Mouse (Mus musculus) c-Kit-positive CD71-positive TER-119-positive erythroid progenitor cells, embryonic 14.5 days (primary cell): ENCODE results near the gene Acsl1.
"Not testable (repeated sequence)": the region's sequence is repeated elsewhere in the genome, so short reads cannot be mapped to it uniquely, and the experiment has no call there.

ENCODE experiments used
- DNase-seq: peaks from one replicate; pipeline ENCODE4 v3.0.0-alpha.2; 2013; ENCODE audit warnings: low spot score

The Acsl1 gene

GRCm38 (mm10) chr8:46566914-46567529 is 96.2 kb downstream of the Acsl1 start:
- no peak for DNase-seq

- no peak for DNase-seq
Observed at GRCm38 (mm10) chr8:46567946-46568345, 97.1 kb downstream of the Acsl1 start.

DNA sequence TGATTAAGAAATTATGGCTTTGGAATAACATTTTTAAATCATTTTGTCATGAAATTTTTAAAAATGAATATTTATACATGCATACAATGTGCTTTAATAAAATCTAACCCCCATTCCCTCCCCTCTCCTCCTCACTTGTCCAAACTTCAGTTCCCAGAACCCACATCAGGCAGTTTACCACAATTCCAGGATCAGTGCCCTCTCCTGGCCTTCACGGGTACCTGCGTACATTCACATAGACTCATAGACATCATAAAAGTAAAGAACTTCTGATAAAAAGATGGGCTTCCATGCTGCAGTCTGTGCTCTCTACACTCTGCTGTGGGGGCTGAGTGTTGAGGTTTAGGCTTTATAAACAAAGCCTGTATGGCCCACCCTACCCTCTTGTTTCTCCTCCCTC is 98.1 kb downstream of the Acsl1 start:
- no peak for DNase-seq

GRCm38 (mm10) chr8:46569659-46570441 is 99.0 kb downstream of the Acsl1 start:
- DNase-seq = no peak

- DNase-seq = no peak
Observed at GRCm38 (mm10) chr8:46570673-46571072, 99.8 kb downstream of the Acsl1 start.

GRCm38 (mm10) chr8:46573446-46573845 is 102.6 kb downstream of the Acsl1 start:
- no peak for DNase-seq

- DNase-seq = no peak
Observed at GRCm38 (mm10) chr8:46573964-46574363, 103.1 kb downstream of the Acsl1 start.

DNA sequence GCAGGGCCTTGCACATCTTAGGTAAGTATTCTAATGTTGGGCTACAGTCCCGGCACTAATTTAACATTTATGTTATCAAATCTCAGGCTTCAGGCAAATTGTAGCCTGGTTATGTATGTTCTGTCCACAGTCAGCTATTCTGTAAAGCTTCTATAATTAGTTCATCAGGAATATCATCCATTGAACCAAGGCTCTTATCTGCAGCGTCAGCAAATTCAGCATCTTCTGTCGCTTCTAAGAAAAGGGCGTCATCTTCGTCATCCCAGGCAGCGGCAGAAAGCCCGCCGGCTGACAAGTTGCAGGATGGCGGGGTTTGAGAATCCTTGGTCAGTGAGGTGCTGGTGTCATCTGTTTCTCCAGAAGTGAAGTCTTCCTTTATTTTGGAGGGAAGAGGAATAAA is 108.0 kb downstream of the Acsl1 start:
- no peak for DNase-seq

DNA sequence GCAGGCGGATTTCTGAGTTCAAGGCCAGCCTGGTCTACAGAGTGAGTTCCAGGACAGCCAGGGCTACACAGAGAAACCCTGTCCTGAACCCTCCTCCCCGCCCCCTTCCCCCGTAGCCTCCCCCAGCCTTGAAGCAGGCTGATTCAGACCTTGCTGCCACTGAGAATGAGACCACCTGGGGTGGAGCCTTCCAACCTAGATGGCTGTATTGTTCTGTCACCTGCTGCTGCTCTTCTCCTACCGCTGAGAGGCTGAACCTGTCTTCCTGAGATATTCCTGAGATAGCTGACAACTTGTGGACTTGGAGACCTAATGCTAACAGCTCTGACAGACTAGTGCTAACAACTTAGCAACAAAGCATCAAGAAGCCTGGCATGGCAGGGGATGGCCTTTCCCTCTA is 113.5 kb downstream of the Acsl1 start:
- not testable (repeated sequence) for DNase-seq

DNA sequence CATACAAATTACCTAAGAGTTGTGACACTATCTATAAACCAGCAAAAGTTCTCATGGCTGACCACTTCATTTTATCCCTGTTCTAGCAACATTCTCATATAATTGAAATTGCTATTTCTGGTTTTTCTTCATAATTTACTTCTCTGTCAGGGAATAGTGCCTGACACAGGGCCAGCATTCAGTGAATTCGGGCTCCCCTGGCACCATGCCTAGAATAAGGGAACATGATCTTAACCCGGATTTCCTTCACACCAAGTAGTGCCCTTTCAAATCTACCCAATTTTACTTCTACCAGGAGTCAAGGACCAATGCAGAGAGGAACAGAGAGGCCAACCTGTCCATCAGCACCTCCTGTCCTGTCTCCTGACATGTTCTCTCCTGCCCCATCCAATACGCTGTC is 114.7 kb downstream of the Acsl1 start:
- no peak for DNase-seq
